Mouse (Mus musculus) retina, embryonic 14.5 days (tissue): ENCODE measurements at regions not wholly inside any gene's neighbourhood (a gene's known extent, or its start where the extent isn't known, plus 50 kb on each side); places are given as distances from the start of the nearest gene placed in this dataset.

Experiments
- DNase-seq: peaks from one replicate; pipeline ENCODE4 v3.0.0-alpha.2; 2015; ENCODE audit warnings: low spot score

GRCm38 (mm10) chr10:8667244-8667643 is 148.6 kb upstream of the Ust start:
- no peak for DNase-seq

GRCm38 (mm10) chr10:8658934-8659294 is 140.3 kb upstream of the Ust start:
- no peak for DNase-seq

GRCm38 (mm10) chr10:8658024-8658933 is 139.7 kb upstream of the Ust start:
- DNase-seq: no peak

DNA sequence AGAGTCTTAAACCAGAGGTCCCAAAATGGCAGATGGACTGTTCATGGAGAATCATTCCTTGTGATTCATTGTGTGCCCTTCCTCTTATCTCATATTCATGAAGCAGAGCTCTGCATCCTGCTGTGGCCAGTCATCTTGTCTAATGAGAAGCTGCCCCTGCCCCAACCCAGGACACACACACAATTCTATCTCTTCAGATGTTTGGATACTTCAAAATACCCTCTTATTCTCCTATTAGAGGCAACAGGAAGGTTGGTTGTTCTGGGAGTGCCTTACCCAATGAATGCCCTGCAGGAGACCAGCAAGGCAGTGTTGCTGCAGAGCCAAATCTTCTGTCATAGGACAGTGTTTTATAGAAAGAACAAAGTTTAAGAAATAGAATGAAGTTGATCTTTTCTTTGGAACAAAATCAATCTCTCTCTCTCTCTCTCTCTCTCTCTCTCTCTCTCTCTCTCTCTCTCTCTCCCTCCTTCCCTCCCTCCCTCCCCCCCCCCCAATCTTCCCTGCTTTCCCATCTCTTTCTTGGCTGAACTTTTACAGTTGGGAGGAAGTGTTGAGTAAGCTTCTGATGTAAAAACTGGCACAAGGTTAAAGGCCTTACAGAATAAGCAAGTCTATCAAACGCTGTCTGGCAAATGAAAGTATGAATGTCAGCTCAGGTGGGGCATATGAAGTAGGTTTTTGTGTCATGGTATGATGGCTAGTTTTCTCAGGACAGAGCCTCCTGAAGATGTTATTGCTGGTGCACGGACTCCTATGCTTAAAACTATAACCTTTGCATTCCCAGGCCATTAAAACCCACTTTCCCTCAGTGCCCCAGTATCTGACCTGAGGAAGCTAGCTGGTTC is 138.8 kb upstream of the Ust start:
- DNase-seq: no peak

DNA sequence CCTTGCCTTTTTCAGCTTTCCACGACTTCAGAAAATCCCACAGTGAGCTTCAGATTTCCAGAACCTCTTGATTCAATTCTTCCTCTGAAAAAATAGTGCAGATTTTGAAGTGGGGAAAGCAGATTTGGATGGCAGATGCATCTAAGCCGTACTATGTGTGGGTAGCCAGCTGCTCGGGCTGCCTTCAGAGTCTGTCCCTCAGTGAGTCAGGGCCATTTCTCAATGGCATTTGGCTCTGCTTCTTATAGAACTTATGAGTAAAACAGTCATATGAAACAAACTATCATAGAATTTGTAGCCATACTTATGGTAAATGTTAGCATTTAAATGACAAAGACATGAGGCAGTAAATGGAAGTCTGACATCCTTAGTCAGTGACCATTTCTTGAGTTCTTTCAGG is 135.0 kb upstream of the Ust start:
- DNase-seq: no peak

GRCm38 (mm10) chr10:8642266-8642665 is 123.6 kb upstream of the Ust start:
- no peak for DNase-seq

DNA sequence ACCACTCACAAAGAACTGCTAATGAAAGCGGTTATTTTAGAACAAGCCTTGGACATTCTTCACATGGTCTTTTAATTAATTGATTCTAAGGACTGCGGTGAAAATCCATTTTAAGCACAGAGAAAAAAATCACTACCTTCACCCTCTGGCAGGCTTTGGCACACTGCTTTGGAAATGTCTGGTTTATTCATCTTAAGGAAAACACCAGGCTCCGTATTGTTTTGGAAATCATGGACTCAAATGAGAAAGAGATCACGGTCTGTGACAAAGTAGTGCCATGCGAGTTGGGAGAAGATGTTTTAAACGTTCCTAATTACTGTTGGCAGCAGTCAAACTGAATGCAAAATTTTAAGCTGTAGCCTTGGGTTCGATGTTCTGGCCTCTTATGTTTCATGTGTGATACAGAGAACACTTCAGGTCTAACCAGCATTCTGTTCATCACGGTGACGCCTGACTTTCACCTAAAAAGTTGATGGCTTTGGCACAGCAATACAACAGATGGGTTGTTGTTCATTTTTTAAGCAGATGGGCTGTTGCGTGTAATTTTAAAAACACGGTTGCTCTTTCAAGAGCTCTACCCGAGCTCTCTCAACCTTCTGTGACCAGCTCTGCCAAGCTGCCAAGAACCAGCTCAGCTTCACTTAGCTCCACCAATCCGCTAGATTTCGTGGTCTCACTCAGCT is 105.7 kb upstream of the Ust start:
- DNase-seq: no peak

- DNase-seq: no peak
Observed at GRCm38 (mm10) chr10:8618676-8619075, 100.1 kb upstream of the Ust start.

DNA sequence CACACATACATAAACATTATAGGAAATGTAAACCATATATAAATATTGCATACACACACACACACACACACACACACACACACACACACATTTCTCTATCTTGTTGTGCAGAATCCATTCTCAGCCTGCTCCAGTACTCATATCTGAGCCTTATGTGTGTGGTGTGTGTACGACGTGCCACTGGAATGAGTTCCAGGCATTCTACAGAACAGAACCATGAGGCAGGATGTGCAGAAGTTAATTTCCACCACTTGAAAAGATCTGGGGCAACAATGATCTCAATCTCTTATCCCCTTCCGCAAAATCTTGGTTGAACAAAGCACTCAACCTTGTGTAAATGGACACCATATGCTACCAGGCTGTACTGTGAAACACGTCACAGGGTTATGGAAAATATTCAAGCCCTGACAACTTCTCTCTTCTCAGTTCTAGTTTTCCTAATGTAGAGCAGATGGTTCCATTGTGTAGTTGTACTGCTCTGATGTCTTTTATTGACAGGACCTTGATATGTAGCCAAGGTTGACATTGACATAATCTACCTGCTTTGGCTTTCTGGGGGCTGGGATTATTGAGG is 96.9 kb upstream of the Ust start:
- no peak for DNase-seq

GRCm38 (mm10) chr10:8589871-8590533 is 71.4 kb upstream of the Ust start:
- DNase-seq: no peak

GRCm38 (mm10) chr10:8589106-8589505 is 70.5 kb upstream of the Ust start:
- DNase-seq: no peak

- DNase-seq: no peak
Observed at GRCm38 (mm10) chr10:8584389-8584908, 65.8 kb upstream of the Ust start.

DNA sequence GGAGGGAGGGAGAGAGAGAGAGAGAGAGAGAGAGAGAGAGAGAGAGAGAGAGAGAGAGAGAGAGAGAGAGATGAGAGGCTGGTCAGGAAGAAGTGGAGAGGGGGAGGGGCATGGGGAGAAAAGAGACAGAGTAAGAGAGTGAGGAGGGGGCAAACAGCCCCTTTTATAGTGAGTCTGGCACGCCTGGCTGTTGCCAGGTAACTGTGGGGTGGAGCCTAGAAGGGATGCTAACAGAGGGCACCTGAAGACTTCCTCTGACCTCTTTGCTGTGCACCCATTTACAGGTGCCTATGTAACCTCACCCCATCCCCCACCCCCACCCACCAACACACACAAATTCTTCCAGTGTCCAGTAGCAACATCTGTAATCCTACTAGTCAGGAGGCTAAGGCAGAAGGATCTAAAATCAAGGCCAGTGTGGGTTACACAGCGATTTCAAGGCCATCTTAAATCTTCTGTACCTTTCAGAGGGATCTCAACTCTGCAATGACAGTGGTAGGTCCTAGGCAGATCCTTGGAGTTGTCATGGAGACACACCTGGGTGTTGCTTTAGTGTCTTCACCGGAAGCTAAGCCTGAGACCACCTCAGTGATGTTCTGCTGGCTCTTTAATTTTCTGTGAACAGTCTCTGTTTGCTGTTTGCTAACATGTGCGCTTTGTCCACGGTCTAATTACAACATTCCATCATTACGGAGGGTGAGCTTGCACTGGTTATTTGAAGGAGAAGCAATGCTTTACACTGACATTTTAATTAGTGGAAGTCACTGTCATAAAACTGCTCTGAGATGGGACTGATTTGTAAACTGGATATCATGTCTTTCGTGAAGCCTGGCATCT is 65.1 kb upstream of the Ust start:
- DNase-seq: peak; percentile 5

DNA sequence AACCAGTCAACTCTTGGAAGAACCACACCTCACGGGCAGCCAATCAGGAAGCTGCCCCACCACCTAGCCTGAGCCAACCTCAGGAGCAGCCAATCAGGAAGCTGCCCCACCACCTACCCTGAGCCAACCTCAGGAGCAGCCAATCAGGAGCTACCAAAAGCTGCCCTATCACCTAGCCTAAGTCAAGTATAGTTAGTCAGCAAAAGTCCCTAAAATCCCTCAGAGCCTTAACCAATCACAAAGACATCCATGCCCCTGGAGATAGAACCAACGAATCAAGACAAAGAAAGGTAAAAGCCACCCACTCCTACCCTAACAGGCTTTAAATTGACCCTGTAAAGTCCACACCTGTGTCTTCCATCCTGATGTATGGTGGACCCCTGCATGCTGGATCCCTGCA is 61.7 kb upstream of the Ust start:
- DNase-seq: no peak

- no peak for DNase-seq
Observed at GRCm38 (mm10) chr10:8577642-8578356, 59.2 kb upstream of the Ust start.
